Mouse (Mus musculus): ENCODE data around the gene Sipa1l2.

Gene Sipa1l2

DNA sequence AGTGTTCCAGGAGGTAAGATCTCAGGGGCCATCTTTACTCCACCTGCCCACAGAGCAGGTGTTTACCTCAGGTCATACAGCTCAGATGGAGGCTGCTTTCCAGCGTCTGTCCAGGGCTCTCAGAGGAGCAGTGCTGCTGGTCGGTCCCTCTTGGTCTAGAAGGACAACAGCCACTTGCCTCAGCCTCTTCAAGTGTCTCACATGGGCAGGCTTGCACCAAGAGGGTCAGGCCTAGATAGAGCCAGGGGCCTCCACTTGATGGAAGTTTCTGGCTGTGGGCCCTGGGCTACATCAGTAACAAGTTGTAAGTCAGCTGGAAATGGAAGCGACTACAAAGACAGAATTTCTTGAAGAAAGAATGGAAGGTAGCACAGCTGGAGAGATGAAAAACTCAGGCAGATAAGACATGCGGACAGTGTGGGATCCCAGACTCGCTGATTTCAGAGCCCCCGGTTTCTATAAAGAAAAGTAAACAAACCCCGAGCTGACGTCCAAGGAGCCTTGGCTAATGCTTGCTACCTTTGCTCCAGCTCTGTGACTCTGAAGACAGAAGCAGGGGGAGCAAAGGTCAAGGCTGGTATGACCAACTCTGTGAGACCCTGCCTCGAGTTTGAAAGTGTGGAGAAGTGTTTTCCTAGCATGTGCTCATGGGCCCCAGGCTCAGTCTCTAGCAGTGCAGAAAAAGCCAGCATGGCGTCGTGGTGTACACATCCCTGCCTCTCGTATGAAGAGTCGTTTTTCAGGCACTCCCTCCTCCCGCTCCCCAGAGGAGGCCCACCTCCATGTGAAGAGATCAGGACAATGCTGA, 58.5 kb downstream of the Sipa1l2 start:
- DNase-seq: no peak

DNA sequence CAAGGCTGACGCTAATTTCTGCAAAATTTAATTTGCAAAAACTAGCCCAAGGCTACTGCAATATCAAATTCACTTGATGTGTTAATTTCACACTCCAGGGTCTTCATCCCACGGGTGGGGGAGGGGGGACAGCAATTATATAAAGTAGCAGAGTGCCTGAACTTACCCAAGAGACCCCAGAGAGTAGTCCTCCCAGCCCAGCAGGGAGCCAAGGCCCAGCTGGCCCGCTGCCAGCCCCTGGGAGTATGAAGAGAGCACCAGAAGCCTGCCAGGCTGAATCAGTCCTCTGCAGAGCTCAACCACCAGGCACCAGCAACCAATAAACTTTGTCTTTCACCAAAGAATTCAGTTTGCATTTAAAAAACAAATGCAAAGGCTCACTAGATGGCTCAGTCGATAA, 59.8 kb downstream of the Sipa1l2 start:
- DNase-seq: no peak

- DNase-seq: no peak
Measured at GRCm38 (mm10) chr8:125509175-125509574, 60.4 kb downstream of the Sipa1l2 start.

DNA sequence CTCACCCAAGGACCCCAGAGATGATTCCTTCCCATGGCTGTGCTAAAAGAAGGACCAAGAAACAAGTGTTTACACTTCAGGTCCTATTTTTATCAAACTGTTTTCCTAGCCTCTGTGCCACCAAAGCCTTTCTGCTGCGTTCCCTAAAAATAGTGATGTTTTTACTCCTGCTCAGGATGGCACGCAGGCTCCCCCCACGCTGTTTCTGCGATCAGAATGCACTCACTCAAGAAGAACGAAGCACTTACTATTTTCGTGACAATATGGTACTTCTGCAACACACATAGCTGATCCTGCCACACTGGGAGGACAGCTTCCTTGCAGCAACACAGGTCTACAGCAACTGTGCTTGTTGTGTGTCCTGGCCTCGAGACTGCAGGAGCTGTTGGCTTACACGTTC, 62.3 kb downstream of the Sipa1l2 start:
- no peak for DNase-seq

DNA sequence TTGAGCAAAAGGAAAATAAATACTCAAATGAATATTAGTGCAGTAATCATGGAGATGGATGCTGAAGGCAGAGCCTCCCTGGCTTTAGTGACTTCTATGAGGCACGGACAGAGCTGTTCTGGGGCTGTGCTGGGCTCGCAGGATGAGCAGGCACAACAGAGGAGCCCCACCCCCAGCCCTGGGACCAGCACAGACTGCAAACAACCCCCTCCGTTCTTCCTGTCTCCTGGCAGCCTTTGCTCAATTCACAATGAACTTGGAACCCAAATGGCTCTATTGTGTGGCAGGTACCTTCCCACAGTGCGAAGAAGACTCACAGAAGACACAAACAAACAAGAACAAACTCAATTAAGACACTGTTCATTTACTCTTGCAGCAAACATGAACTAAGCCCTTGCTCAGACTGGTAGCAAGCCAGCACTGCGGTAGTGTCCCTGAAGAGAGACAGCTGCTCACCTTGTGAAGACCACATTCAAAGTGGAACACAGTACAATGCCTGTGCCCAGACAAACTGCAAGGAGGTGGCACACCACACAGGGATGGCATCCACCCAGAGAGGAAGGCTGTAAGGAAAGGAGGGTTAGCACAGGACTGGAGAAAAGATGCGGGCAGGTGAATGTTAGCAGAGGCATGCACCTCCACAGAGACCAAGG, 64.9 kb downstream of the Sipa1l2 start:
- peak; percentile 26 for DNase-seq

GRCm38 (mm10) chr8:125503808-125504207, 65.8 kb downstream of the Sipa1l2 start:
- DNase-seq: no peak

DNA sequence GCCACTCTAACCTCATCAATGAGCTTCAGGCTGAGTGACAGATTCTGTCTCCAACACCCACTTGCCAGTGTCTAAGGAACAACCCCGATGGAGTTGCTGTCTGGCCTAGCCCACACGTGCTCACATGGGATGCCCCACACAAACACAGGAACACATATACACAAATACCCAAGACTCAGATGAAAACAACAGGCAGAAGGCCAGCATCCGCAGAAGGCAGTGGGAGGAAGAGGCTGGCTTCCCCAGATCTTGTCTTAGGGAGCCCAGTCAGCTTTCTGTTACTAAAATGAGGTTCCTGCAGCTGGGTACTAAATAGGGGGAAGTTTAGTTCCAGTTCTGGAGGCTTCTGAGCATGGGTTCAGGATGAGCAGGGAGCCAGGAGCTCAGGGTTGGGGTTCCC, 66.8 kb downstream of the Sipa1l2 start:
- DNase-seq: no peak

DNA sequence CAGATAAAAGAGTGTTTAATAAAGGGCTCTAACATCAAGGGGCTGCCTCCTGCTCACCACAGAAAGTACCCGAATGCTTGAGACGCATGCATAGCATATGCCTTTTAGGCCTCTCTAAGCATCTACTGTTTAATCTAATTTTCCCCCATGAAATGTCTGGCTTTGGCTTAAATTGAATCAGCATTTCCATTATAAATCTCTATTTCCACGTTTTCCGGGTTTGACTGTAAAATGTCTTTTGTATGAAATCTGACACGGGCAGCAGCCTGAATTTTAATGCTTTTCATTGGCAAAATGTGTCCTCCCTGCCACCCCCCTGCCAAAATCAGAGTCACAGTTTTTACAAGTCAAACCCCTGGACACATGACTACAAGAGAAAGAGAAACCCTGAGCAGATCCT, 69.6 kb downstream of the Sipa1l2 start:
- no peak for DNase-seq

- no peak for DNase-seq
Measured at GRCm38 (mm10) chr8:125498508-125498907, 71.1 kb downstream of the Sipa1l2 start.

- DNase-seq: no peak
Measured at GRCm38 (mm10) chr8:125495545-125495944, 74.1 kb downstream of the Sipa1l2 start.

DNA sequence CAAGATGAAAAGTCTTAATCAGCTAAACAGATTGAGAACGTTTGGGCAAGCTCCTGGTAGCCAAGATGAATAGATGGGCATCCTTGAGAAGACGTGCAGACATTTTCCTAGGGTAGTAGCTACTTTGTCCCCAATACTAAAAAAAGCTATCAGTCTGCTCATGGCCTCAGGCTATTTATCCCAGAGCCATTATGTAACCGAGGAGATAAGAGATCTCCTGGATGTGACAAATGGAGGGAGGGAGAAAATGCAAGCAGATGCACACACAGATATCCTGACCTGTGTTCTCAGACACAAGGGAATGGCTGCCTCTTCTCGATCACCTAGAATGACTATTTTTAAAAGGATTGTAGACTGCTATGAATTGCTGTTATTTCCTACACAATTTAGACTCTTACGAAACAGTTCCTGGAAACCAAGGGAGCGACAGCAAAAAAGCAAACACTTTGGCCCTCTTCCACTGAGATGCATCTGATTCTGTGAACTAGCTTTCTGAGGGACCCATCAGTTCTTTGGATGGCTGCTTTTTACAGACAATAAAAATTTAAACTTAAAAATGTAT, 76.3 kb downstream of the Sipa1l2 start:
- DNase-seq: no peak

- no peak for DNase-seq
Measured at GRCm38 (mm10) chr8:125492416-125492815, 77.2 kb downstream of the Sipa1l2 start.

DNA sequence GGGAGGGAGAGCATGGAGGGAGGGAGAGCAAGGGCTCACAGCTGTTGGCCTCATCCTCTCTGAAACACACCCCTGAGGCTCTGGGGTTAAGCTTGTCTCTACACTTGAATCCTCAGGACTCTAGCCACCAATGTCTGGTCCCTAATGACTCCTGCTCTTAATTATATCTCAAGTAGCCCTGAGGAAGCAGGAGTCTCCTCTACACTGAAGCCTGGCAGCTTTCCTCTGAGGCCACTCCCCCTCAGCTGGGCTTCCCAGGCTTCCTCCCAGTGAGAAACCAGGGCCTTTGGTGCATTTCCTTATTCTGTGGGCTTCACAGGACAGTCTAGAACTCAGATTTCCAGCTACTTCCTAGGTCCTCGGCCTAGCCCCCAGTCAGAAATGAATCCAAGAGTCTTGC, 80.9 kb downstream of the Sipa1l2 start:
- DNase-seq: no peak

DNA sequence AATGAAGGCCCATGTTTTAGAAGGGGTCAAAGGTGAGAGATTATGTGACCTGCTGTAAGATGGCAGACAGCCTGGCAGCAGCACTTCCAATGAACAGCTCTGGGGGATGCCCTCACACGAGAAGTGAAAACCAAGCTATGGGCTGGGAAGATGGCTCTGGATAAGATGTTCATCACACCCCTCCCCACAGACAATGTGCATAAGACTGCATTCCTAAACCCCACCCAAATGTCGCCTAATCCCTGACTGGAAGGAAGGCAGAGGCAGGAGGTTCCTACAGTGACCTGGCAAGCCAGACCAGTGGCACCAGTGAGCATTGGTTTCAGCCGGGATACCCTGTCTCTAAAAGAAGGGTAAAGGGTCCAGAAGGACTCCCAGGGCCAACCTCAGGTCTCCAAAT, 83.9 kb downstream of the Sipa1l2 start:
- no peak for DNase-seq

GRCm38 (mm10) chr8:125484530-125485196, 84.9 kb downstream of the Sipa1l2 start:
- no peak for DNase-seq

DNA sequence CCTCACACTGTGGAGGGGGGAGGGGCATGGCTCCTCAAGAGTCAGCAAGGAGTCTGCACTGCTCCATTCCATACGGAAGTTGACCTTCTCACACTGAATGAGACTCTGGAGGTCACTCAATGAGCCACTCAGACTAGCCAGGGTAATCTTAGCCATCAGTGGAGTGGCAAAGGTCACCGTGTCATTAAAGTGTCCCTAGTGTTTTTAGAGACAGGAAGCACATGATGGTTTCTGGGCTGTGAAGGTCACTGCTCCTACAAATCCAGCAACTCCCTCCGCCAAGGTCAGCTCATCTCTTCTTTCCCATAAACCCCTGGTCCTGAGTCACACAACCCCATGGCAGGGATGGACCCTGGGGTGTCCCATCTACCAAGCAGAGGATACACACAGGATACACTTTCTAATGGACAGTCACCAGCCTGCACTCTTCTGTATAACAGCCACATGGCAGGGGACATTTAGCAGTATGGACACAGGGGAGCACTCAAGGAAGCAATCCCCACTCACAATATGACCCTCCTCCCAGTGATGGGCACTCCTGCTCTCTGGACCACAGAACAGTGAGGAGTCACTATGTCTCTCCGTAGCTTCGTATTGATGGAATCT, 87.0 kb downstream of the Sipa1l2 start:
- no peak for DNase-seq

DNA sequence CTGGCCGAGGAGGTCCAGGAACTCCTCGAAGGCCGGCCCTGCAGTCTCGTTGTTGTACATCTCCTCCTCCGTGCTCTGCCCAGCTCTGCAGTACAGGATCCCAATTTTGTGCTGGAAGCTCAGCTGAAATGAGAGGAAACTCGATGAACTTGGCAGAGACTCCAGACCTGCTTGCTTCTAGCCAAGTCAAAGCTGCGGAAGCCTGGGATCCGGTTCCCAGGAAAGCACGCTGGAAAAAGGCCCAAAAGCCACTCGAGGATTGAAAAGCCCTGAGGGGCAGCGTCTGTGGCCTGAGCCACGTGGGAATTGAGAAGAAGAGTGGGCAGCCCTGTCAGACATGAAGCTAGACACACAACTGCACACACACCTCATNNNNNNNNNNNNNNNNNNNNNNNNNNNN, 94.7 kb downstream of the Sipa1l2 start:
- no peak for DNase-seq

DNA sequence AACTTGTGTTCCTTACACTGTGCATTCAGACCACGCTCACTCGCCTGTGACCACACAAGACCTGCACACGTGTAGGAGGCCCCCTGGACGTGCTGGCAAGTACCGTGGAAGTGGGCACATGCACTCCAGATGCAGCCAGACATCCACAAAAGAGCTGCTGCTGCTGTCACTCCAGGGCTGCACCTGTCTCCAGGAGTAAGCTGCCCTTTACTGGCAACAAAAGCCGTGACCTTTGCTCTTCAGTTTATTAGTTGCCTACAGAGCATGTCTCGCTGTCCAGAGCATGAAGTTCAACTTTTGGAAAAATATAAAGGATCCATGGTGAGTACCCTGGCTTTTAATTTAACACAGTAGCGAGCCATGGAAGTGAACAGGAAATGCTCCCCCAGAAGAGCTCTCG, 98.2 kb downstream of the Sipa1l2 start:
- DNase-seq: no peak

DNA sequence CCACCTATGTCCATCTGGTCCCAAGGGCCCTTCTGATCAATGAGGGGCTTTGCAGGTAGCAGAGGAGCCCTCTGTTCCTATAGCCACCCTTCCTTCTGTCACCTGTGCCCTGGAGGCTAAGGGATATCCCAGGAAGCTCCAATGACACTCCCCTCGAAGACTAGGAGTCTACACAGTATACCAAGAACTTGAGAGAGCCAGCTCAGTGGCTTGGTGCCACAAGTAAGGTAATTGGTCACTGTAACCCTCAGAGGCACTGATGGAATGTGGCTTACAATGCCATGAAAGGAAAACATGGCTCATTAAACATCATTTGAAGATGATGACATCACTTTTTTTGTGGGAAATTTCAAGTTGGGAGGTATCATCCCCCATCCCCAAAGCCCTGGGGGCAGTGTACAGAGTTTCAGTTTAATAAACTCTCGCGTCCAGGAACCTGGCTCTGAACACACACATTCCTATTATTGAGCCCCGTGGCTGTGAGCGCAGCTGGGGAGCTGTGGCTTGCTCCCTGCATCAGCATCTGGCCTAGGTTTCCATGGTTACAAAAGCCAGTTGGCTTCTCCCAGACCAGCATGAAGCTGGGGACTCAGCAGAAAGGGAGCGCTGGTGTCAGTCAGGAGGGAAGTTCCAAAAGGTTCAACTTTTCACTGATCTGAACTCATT, 104.3 kb downstream of the Sipa1l2 start:
- DNase-seq: no peak

- DNase-seq: no peak
Measured at GRCm38 (mm10) chr8:125462901-125463300, 106.7 kb downstream of the Sipa1l2 start.

DNA sequence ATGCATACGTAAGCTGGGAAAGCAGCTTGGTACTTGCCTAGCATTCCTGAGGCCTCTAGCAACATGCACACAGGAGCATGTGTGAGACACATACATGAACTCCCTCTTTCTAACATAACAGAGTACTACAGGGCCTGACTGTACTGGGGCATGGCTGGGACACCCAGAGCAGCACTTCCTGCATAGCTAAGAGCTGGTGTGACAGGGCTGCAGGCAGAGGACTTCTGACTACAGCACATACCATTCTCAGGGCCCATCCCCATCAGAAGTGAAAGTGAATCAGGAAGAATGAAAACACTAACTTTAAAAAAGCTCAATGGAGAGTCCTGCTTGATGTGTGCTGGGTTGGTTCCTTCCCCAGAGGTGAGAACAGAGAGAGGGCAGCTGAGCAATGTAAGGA, 108.1 kb downstream of the Sipa1l2 start:
- peak; percentile 29 for DNase-seq

- no peak for DNase-seq
Measured at GRCm38 (mm10) chr8:125460602-125461001, 109.0 kb downstream of the Sipa1l2 start.

GRCm38 (mm10) chr8:125449048-125449447, 120.6 kb downstream of the Sipa1l2 start:
- no peak for DNase-seq

All from thymus, postnatal 25 days (tissue).